Mouse (Mus musculus) thymus, postnatal 0 days (tissue): ENCODE measurements around the gene C8g. TPM values are rescaled to one million over a fixed set of nuclear protein-coding genes. Genes with fewer than 3 reads are reported as not detected.
A peak's percentile ranks its signal among the peaks of the same experiment; 100 is the strongest.

Experiments
- DNase-seq: peaks from one replicate; pipeline ENCODE4 v3.0.0-alpha.2; 2015; ENCODE audit warnings: low spot score
- polyA plus RNA-seq: library from polyadenylated mRNA; unstranded; fragments of >200 nt; fragmentation: Nextera tagmentation; extraction: Ambion mirVana; gene quantifications from 2 replicates; pipeline ENCODE4 v1.2.1, GENCODE M21; 2015

Gene C8g
- polyA plus RNA-seq, 1 experiment from 2014 or later, result 6.4 TPM

DNA sequence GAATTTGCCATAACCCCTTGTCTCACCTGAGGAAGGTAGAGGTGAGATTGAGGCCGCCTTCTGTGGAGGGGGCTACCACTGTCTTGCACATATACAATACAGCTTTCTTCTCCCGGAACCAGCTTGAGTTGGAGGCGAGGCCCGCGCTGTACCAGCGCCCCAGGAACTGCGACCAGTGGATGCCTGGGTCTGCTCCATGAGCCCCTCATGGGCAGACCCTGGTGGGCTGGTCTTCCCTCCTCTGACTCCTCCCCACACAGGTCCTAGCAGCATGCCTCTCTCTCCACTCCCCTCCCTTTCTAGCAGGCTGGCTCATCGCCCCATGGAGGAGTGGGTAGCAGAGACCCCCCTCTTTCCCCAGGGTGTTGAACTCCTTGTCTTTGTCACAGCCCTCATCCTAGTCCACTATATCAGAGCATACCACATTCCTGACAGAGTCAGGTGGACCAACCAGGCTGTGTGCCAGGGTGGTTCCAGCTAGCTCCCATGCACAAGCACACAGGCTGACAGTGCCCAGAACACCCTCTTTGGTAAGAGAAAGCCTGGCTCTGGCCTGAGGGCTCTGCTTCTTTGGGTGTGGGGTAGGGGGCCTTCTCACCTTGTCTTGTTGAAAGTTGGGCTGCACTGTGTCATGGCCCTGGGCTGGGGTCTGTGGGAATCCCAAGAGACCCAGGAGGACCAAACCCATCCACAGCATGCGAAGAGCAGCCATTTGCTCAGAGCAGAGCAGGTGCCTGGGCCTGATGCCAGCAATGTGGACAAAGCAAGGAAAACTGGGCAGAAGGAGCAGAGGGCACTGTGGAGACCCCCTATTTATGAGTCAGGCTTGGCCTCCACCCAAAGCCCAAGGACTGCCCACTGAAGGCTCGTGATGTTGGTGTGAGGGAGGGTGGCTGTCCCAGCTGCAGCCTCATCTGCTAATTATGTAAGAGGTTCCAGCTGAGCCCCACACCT lies 32.3 kb downstream of the C8g start:
- DNase-seq, result no peak

DNA sequence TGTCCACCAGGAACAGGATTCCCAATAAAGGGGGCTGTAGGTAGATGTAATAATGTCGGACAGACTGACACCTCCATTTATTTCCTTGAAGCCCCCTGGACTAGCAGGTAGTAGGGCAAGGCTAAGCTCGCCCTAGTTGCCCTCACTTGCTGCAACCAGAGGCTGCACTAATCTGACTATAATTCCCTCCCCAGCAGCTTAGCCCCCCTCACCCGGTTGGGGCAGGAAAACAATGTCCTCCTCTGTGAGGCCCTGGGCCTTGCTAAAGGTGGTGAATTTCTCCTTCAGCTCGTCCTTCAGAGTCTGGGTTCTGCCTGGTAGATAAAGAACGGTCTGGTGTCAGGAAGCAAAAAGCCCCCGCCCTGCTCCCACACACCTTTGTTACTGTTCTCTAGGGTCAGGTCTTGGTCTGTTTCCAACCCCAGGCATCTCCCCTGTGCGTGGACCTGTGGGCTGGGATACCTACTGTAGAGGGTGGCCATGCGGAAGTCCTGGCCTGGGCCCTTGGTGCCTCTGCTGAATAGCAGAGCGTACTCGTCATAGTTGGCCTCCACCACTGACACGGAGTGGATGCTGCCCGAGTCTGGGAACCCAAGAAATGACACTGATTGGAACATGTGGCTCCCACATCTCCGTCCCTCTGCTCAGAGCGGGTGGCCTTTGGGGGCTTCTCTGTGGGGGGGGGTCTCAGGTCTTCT lies 33.8 kb downstream of the C8g start:
- DNase-seq, result no peak

DNA sequence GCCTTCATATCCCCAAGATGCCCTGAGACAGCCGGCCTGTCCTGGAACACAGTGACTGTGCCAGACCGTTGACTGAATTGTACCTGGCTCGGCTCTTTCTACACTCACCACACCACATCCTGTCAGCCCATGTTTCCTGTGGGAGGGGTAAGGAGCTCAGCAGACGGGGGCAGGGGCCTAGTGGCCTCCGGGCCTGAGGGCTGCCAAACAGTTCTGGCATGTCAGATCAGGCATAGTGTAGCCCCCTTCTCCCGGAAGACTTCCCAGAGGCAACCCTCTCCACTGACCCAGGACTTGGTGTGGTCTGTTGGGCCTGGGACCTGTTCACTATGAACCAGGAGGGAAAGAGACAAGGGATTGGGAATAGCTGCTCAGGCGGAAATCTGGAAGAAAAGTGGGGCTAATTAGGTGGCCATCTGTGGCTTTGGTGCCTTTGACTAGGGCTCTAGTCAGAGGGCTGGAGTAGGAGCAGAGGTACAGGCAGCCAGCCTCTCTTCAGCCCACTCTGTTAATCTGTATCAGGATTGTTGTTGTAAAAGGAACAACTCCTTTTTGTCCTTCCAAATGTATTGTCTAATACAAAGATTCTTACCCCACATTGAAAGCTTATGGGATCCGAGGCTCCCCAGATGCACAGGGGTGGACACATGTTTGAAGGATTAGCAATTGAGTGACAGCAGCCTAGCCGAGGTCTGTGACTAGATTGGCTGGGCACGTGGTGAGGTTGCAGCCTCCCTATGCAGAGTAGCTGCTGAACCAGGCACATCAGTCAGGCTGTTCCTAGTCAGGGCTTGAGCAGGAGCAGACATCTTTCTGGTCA lies 35.5 kb downstream of the C8g start:
- peak; percentile 90 for DNase-seq

DNA sequence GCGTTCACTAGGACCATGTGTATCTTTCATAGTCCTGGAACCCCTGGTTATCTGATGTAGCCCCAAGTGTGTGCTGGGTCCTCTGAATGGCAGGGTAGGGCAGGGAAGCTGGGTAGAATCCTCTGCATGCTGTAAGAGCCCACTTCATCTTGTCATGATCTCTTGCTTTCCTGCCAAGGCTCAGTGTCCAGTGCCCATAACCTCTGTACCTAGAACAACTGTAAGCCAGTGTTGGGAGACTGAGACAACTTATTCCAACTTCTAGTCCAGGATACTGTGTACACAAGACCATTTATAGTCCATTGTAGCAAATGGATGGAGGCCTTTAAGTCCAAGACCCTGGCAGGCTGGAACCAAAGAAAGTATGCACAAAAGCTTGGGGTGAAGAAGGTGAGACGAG lies 36.3 kb downstream of the C8g start:
- peak; percentile 8 for DNase-seq

DNA sequence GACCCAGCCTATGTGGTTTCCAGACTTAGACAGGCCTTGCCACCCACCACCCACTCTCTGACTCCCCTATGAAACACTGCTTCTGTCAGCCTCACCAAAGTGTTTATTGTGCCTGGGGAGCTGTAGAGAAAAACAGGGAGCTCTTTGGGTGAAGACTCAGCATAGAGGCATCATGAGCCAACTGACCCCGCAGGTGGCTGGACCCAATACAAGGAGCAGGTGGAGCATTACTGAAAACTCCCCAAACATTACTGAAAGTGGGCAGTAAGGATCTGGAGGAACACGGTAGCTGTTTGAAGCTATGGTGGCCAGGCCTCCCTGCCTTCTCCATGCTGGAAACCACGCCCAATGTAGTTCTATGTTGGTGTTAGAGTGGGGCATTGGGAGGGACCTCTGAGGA lies 37.9 kb downstream of the C8g start:
- no peak for DNase-seq

DNA sequence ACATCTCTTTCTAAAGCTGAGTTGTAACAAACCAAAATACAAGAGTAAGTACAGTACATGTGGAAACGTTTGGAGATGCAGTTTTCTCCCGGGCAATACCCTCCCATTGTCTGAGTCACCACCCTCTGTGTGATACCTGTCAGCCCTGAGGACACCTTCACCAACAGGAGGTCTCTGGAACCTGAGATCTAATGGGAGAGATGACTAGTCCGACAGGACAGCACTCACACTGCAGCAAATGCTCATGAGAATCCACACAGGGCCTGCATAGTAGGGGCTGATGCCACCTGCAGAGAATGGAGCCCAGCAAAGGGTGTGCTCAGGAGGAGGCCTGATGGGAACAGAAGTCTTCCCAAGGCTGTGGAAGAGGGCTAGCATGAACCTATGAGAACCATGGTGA lies 40.1 kb downstream of the C8g start:
- no peak for DNase-seq

DNA sequence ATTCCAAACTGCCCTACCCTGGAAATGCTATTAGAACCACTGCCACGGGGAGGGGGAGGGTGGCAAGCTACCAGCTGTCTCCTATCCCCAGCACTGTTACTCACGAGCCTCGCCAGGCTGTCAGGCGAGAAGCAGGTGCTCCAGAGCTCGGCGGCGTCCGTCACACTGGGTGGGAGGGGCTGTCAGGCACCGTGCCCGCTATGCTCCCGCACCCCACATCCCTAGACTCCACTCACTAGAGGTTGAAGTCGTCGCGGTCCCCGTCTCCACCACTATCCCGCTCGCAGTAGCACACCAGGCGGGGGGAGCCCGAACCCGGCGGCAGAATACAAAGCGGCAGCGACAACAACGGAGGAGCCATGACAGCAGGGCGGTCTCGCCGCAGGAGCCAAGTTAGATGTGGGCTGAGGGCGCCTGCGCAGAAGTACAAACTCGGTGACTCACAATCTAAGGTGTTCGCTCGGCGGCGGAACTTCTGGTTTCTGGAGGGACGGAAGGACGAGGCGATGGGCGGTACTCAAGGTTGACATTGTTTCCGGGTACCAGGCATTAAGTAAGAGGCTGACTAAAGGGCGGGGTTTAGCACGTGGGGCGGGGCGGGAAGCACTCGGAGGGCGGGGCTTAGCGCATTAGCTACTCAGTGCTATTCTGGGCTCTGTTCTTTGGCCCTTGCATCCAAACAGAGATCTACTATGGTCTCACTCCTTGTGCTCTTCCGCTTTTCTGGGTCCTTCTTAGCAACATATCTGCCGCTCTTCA lies 40.8 kb downstream of the C8g start, which contains the start of gene Paxx:
Gene Paxx (minus strand): TSS at position 544 of the 759 bp plus-strand sequence.
- peak; percentile 99 for DNase-seq

DNA sequence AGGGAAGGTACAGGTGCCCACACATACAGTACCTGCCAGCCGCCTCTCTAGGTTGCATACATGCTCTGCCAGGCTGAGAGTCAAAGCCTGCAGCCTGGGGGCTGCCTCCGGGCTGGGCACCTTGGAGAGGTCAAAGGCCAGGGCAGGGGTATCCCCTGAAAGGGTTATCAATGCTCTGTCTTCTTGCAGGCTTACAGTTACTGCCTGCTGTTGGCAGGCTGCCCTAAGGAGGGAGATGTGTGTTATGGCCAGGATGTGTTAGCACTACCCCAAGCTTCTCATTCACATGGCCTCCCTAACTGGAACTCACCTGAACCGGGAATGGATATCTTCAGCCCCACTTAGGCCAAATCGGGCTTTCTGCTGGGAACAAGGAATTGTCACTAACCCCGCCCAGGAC lies 41.4 kb downstream of the C8g start:
- DNase-seq, result no peak

DNA sequence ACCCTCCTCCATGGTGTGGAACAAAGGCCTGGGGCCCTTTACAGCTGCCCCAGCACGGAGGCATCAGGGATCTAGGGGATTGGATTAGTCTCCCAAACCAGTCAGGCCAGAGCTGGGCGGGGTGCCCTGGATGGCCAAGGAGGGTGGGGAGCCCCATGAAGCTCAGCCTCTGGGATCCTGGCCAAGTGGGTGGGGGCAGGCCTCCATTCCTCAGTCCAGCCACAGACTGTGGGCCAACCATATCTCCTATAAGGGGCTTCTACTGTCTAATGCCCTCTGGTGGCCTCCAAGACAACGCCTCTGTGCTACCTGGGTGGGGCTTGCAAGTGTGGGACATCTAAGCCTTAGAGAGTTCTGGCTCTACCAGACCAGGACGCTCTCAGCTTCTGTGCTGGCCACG lies 42.6 kb downstream of the C8g start:
- DNase-seq, result no peak

DNA sequence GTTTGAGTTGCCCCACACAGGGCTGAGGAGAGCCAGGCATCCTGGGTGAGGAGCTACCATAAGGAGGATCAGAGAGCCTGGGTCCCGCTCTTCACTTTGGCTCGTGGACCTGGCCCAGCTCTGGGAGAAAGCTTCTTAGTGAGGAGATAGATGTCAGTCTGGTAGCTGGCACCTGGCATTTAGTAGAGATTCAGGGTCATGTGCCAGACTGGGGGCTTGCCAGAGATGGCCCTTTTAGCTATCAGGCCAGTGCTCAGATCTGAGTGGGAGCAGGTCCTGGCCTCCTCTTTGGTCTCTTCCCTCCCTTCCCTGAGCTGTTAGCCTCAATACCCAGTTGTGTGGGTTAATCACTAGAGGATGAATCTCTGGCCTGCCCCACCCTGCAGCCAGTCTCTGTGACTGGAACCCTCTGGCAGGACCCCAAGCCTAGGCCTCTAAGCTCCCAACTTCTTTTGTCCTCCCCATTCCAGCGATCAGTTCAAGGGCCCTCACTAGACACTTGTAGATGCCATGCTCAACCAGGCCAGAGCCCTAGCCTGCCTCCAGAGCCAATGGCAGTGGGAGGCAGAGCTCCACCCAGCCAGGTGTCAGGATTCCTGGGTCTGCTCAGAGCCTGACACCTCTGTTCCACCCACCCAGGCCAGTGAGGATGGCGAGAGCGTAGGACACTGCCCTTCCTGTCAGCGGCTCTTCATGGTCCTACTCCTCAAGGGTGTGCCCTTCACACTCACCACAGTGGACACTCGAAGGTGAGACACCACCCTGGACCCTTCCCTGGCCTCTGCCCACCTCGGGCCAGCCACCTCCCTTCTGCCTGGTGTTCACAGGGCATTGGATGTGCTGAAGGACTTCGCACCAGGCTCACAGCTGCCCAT lies 44.3 kb downstream of the C8g start:
- DNase-seq, result no peak

DNA sequence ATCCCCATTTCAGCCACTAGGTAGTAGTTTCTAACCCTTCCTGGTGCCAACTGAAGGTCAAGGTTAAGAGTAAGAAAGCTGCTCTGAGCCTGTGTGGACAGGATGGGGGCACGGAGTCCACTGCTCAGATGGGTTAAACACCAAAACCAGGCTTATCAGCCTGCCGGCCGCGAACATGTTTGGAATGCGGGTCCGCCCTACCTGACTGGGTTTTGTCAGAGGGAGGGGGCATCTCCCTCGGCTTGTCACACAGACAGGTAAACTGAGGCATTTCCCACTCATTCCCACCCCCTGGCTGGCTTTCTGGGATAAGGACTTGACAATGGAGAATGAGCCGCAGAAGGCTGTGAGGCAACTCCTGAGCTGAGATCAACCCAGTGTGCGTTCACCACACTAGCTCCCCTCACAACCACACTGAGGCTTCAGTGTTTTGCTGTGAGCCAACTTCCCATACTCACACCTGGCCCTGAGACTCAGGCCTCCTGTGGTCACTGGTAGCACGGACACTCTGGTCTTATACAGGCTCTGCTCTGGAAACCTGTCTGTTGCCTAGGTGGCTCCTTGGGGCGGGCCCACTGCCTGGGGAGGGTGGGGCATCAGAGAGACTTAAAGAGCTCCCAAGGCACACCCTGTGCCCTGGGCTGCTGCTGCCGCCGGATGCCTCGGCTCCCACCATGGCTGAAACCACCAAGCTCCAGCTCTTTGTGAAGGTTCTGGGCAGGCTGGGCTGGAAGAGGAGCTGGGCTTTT lies 45.1 kb downstream of the C8g start, which contains the start of gene Clic3:
Gene Clic3 (plus strand): TSS at position 634 of the 749 bp plus-strand sequence.
- DNase-seq, result no peak

DNA sequence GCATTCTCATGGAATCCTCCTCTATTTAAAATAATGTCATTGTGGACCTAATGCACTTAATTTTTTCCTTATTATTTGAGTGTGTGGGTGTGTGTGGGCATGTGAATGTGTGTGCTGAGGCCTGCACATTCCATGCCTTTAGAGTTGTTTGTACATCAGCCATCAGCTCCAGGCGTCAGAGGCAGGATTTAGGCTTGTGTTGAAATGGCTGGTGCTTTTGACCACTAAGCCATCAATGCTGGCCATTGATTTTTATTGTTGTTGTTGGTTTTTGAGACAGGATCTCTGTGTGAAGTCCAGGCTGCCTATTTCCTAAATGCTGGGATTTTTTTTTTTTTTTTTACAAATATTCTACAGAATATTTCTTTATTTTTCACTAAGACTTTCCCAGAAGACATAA lies 48.6 kb downstream of the C8g start:
- DNase-seq, result no peak

DNA sequence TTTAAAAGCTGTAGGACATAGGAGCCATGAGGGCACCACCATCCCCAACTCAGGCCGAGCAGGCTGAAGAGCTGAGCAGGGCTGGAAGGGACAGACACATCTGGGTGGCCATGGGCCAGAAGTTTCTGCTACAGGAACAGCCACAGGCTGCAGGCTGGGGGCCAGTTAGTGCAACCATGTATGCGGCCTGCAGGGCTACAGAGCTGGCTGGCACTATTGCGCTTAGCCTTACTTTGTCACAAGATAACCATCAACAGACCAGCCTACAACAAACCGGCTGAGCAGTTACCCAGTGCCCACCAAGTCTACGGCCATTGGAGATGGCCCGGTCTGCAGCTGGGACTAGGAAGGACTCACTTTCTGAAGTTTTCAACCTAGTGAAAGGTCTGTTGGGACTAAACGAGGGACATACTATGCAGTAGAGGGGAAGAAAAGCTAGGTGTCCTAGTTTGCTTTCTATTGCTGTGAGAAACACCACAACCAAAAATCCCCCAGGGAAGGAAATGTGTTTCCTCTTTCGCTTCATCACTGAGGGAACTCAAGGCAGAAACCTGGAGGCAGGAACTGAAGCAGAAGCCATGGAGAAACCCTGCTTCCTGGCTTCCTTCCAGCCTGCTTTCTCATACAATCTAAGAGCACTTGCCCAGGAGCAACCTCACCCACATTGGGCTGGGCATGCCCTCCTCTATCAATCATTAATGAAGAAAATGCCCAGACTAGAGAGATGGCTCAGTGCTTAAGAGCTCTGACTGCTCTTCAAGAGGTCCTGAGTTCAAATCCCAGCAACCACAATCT lies 50.5 kb downstream of the C8g start:
- no peak for DNase-seq

Other genes starting within 250 kb of the C8g start
- 43.1 and 47.4 TPM in 2 replicates for gene Tmem203, start 246.3 kb downstream of the C8g start, polyA plus RNA-seq
- gene Tprn, start 239.1 kb downstream of the C8g start, polyA plus RNA-seq, result 10.2 and 12.6 TPM in 2 replicates
- 322 and 323 TPM in 2 replicates for gene Ssna1, start 229.3 kb downstream of the C8g start, polyA plus RNA-seq
- 71.5 and 80.6 TPM in 2 replicates for gene Anapc2, start 229.2 kb downstream of the C8g start, polyA plus RNA-seq
- gene Tmem210, start 213.6 kb downstream of the C8g start, polyA plus RNA-seq, result not detected in 2 replicates
- 1.4 and 3.6 TPM in 2 replicates for gene Lrrc26, start 211.8 kb downstream of the C8g start, polyA plus RNA-seq
- 0.12 and 0.21 TPM in 2 replicates for gene Grin1, start 182.5 kb downstream of the C8g start, polyA plus RNA-seq
- gene Man1b1, start 169.4 kb downstream of the C8g start, polyA plus RNA-seq, result 37.1 and 40.7 TPM in 2 replicates
- gene Dpp7, start 145.4 kb downstream of the C8g start, polyA plus RNA-seq, result 8.7 and 9.1 TPM in 2 replicates
- 21.3 and 24.6 TPM in 2 replicates for gene Uap1l1, start 136.0 kb downstream of the C8g start, polyA plus RNA-seq
- 22.8 and 25.4 TPM in 2 replicates for gene Sapcd2, start 129.4 kb downstream of the C8g start, polyA plus RNA-seq
- gene Entpd2, start 105.8 kb downstream of the C8g start, polyA plus RNA-seq, result 7.6 and 9.0 TPM in 2 replicates
- gene Npdc1, start 102.4 kb downstream of the C8g start, polyA plus RNA-seq, result 6.3 and 7.2 TPM in 2 replicates
- gene Fut7, start 78.5 kb downstream of the C8g start, polyA plus RNA-seq, result 1.4 and 1.8 TPM in 2 replicates
- gene Abca2, start 73.0 kb downstream of the C8g start, polyA plus RNA-seq, result 3.3 and 4.7 TPM in 2 replicates
- gene Clic3, start 44.9 kb downstream of the C8g start, polyA plus RNA-seq, result 3.6 and 4.7 TPM in 2 replicates
- gene Paxx, start 40.6 kb downstream of the C8g start, polyA plus RNA-seq, result 72.4 and 83.3 TPM in 2 replicates
- 6.3 TPM in 2 replicates for gene Ptgds, start 31.7 kb downstream of the C8g start, polyA plus RNA-seq
- gene Lcn12, start 7.8 kb downstream of the C8g start, polyA plus RNA-seq, result not detected in 2 replicates
- 44.3 and 47.2 TPM in 2 replicates for gene Fbxw5, start 969 bp downstream of the C8g start, polyA plus RNA-seq
- 58.1 and 59.1 TPM in 2 replicates for gene Traf2, start 45.2 kb upstream of the C8g start, polyA plus RNA-seq
- gene Edf1, start 56.1 kb upstream of the C8g start, polyA plus RNA-seq, result 466 and 515 TPM in 2 replicates
- gene Mamdc4, start 73.1 kb upstream of the C8g start, polyA plus RNA-seq, result 0.53 and 1.0 TPM in 2 replicates
- 184 and 191 TPM in 2 replicates for gene Phpt1, start 73.5 kb upstream of the C8g start, polyA plus RNA-seq
- gene Ajm1, start 80.0 kb upstream of the C8g start, polyA plus RNA-seq, result 0.04 and 0.49 TPM in 2 replicates
- gene Rabl6, start 106.8 kb upstream of the C8g start, polyA plus RNA-seq, result 30.3 and 39.7 TPM in 2 replicates
- gene Ccdc183, start 116.0 kb upstream of the C8g start, polyA plus RNA-seq, result 0.04 and 0.05 TPM in 2 replicates
- 5.8 and 7.0 TPM in 2 replicates for gene Tmem141, start 120.3 kb upstream of the C8g start, polyA plus RNA-seq
- gene Fcna, start 126.3 kb upstream of the C8g start, polyA plus RNA-seq, result 9.1 and 9.2 TPM in 2 replicates
- 0.38 and 0.76 TPM in 2 replicates for gene Lcn8, start 151.4 kb upstream of the C8g start, polyA plus RNA-seq
- gene Lcn5, start 156.2 kb upstream of the C8g start, polyA plus RNA-seq, result not detected in 2 replicates
- 0.24 TPM in 1 of 2 replicates, not detected in the other for gene Lcn6, start 175.1 kb upstream of the C8g start, polyA plus RNA-seq
- 0.45 and 0.49 TPM in 2 replicates for gene Lcn10, start 181.0 kb upstream of the C8g start, polyA plus RNA-seq
- 1.5 and 1.9 TPM in 2 replicates for gene Obp2a, start 198.3 kb upstream of the C8g start, polyA plus RNA-seq
- gene Bmyc, start 205.0 kb upstream of the C8g start, polyA plus RNA-seq, result 50.9 and 57.4 TPM in 2 replicates
- gene Obp2b, start 235.3 kb upstream of the C8g start, polyA plus RNA-seq, result 0.24 TPM in 1 of 2 replicates, not detected in the other